Mouse (Mus musculus) cerebellum, postnatal 14 days (tissue): ENCODE results near the gene Btg2.
A peak's percentile ranks its signal among the peaks of the same experiment; 100 is the strongest.

Source experiments
- DNase-seq, 2 experiments: peaks; one replicate each; pipeline ENCODE4 v3.0.0; 2021; ENCODE audit warnings: mixed read lengths in 2 of 2

Gene Btg2

DNA sequence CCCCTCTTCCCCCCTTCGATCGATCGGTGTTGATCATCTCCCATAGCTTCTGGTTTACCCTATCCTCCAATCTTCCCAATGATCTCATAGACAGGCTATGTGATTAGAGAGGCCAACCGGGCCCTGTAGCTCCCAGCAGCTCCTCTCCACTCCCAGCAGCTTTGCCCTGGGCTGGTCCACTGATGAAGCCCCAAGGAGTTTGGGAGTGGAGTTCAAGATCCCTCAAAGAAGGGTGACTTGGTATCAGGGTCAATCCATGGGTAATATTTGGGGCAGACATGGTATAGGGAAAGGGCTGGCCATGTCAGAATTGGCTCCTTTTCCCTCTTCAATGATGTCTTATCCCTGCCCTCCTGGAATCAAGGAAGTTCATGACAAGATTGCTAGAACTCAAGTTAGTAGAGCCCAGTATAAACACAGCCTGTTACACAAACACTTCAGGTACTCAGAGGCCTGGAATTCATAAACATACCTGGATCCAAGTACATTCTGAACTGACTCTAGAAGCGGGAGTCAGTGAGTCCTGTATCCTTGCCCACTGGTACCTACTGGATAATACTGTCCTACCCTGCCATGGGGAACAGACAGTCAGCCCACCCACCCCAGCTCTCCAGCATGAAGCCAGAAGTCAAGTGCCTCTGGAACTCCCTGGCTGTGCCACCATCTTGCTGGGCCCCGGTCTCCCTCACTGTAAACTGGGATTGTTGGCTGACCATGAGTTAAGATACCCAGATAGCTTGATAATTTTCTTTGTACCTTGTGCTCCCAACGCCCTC lies 18.3 kb upstream of the Btg2 start:
- DNase-seq = no peak

GRCm38 (mm10) chr1:134096264-134096934 lies 17.5 kb upstream of the Btg2 start:
- peak in 1 of 2 experiments; percentile 61 for DNase-seq

DNA sequence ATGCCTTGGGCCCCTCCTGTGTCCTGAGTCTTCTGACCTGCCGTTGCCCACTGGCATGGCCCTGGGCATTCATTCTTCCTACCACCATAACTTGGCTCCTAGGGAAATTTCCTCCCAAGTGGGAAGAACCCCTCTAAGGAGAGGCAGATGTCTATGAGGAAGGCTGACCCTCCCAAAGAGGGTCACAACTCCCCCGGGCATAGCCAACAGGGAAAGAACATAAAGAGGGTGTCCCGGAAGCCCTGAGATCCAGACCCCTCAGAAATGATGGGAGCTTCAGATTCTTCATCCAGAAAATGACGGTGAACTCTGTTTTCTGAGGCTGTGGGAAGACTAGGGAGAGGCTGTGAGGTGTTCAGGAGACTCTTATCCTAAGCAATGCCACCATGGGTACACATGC lies 16.8 kb upstream of the Btg2 start:
- no peak for DNase-seq

- DNase-seq = no peak
These were observed 16.2 kb upstream of the Btg2 start for GRCm38 (mm10) chr1:134095033-134095612.

DNA sequence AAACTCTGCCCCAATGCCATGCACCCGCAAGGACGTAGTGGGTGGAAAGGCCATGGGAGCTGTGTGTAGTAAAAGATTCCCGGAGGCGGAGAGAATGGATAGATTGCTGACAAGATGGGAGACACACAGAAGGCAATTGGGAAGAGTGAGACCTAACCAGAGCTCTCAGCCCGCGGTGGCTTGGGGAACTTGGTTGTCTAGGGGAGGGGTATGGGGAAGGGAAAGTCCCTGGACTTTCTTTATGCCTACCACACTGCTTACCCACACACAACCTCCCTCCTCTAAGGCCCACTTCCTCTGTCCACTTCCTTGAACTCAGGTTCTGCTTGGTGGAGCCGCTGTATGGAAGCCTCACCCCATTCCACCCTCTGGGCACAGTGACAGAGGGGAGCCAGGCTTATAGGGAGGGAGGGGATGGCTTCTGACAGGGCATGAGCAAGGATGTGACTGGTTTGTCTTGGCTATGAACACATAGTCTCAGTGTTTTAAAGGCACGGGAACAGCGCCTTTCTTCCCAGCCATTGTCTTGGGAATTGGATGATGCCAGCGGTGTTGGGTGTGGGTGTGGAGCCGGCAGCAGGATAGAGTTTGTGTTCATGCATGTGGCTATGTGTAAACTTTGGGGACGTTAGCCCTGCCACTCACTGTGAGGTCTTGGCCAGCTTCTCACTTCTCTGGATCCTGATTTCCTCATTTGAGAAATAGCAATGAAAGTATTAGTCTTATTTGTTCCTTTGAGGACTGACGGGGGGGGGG lies 15.0 kb upstream of the Btg2 start:
- DNase-seq = no peak

DNA sequence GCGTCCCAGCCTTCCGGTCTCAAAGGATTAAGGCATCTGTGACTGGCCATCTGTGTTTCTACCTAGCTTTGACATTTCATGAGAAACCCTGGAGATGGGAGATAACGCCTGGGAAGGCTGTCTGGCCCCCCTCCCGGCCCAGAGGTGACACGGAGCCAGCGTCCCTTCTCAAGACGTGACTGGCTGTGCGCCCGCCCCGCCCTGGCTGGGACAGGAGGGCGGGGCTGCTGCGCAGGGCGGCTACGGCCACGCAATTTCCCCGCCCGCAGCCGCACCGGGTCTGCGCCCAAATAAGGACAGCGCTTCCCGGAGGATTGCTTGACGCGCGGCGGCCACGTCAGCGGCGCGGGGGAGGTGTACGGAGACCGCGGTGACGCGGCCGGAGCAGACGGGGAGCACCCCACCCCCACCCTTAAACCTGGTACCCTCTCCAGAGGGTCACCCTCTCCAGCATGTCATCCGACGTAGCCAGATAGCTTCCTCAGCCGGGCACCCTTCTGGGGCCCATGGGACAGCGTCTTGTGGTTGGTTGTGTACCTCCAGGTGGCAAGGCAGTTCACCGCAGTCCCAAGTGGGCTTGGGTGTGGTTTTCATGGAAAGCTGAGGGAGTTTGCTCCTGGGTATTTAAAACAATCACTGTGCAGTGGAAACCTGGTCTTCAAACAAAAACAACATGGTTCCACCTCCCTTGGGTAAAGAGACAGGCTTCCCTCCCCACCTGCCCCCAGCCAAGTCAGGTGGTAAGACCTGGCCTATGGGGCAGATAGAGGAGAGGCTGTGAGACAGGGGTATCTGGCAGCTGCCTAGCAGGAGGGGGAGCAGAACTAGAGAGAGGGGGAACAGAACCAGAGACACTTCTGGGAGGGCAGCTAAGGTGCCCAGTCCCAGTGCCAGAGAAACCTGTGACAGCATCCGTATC lies 14.2 kb upstream of the Btg2 start:
- peak; percentile 88 to 93 for DNase-seq

GRCm38 (mm10) chr1:134092368-134092767 lies 13.4 kb upstream of the Btg2 start:
- DNase-seq = no peak

GRCm38 (mm10) chr1:134091851-134092250 lies 12.9 kb upstream of the Btg2 start:
- no peak for DNase-seq

- DNase-seq = no peak
These were observed 10.2 kb upstream of the Btg2 start for GRCm38 (mm10) chr1:134089074-134089473.

DNA sequence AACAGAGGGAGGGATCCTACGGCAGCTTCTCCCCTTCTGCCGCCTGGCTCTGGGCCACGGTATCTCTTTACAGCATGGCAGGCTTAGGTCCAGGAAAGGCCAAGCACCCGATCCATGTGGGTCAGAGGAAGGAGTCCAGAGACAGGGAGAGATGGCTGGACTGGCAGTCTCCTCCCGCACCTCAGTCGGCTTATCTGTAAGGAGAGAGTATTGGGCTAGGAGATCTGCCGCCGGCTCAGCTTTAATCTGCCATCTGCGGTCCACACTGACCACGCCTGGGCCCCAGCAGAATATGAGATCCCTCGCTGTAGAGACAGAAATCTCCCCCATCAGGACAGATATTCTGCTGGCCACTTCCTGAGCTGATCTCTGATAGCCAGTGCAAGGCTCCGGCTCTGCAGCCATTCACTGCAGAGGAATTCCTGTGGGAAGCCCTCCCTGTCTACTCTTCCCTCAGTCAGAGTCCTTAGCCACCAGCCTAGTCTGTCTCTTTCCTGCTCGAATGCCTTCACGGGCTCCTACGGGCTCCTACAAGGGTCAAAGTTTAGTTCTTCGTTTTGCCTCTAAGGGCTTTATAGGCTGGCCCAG lies 8.0 kb upstream of the Btg2 start:
- peak; percentile 72 to 81 for DNase-seq

DNA sequence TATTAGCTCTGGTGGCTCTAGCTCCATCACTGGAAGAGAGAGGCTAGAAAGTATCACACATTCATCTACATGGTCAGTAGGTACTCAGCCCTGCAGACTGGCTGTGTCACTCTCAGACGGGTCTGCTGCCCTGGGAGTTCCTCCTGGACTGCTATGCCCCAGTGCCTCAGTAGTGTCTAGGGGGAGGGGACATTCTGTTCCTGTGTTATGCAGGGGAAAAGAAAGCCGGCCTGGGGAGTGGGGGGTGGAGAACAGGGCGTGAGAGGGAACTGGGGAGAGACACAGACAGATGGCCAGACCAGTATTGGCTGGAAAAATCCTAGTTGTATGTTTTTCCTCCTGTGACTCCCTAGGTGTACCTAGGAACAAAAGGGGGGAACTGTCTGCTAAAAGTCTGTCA lies 7.1 kb upstream of the Btg2 start:
- DNase-seq = no peak

DNA sequence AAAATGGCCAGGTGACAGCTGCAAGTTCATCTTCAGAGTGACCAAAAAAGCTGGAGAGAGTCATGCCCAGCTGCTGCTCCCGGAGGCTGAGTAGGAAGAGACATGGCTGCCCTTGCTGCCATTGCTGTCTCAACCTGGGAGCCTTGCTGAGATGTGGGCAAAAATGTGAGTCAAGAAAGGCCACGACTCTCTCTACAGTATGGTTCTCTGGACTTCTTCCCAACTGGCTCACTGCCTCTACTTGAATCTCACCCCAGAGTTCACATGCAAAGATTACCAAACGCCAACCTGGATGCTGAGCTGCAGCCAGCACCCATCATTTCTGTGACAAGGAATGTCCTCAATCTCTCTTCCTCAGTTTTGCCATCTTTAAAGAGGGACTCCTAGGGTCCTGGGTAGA lies 5.2 kb upstream of the Btg2 start:
- peak; percentile 75 to 79 for DNase-seq

- DNase-seq = no peak
These were observed 4.8 kb upstream of the Btg2 start for GRCm38 (mm10) chr1:134083676-134084075.

- DNase-seq = peak; percentile 41 to 59
These were observed 4.1 kb upstream of the Btg2 start for GRCm38 (mm10) chr1:134082987-134083516.

DNA sequence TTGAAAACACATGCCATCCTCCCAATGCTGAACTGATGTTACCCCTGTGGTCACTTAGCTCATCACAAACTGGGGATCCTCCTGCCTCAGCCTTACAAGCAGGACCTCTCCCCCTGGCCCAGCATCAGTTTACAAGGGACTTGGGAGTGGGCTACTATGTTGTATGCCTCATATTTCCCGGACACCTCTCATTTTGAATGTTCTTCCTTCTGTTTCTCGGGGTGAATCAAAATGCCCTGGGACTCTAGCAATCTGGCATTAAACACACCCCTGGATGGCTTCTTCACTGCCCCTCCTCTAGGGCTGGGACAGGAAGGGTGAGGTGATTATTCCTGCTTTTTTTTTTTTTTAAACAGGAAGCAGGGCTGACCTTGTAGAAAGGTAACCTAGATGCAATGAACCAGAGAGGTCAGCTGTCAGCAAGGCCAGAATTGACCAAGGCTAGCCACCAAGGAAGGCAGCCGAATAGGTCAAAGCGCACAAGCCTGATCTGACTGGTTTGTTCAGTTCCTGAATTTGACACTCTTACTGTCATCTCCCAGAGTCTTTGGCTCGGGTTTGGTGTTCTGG lies 2.0 kb upstream of the Btg2 start:
- DNase-seq = no peak

GRCm38 (mm10) chr1:134080406-134080805 lies 1.5 kb upstream of the Btg2 start:
- peak; percentile 47 to 67 for DNase-seq

GRCm38 (mm10) chr1:134079477-134080163 lies 700 bp upstream of the Btg2 start:
- peak; percentile 56 to 73 for DNase-seq

GRCm38 (mm10) chr1:134078061-134078795 lies 692 bp downstream of the Btg2 start:
- DNase-seq = peak; percentile 58 to 63

GRCm38 (mm10) chr1:134077389-134078060 lies 1.4 kb downstream of the Btg2 start:
- DNase-seq = peak; percentile 68 to 69
